Mouse (Mus musculus): ENCODE data around the gene Rag1. TPM values are rescaled to one million over a fixed set of nuclear protein-coding genes. Genes with fewer than 3 reads are reported as not detected.

Rag1 gene
- total and polyA plus RNA-seq, 2 experiments from 2014 or later: 0.11 to 0.37 TPM

DNA sequence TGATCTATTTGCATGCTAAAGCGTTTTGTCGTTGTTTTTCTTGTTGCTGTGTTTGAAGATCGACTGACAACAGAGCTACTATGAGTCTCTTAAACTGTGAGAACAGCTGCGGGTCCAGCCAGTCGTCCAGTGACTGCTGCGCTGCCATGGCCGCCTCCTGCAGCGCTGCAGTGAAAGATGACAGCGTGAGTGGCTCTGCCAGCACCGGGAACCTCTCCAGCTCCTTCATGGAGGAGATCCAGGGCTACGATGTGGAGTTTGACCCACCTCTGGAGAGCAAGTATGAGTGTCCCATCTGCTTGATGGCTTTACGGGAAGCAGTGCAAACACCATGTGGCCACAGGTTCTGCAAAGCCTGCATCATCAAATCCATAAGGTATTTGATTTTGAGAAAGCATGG is 35.1 kb upstream of the Rag1 start:
- H3K9ac ChIP-seq (replicated peaks; ENCODE audit: low read length): no peak overlapping the region
- peak; percentile 35; the same call in 1 of the 2 replicates for ATAC-seq
- H3K9me3 ChIP-seq (ENCODE audit: low read length): no peaks in the 10 kb centered on the region
- WGBS: 67% methylated on average over 12 of the region's 12 CpGs
- H3K4me3 ChIP-seq (ENCODE audit: low read length): no peak overlapping the region
- peak; percentile 37 for DNase-seq (ENCODE audit: low spot score)
- H3K4me2 ChIP-seq (ENCODE audit: low read depth, low read length): no peak overlapping the region
- no peak overlapping the region for H3K27ac ChIP-seq
- no peaks in the 10 kb centered on the region for H3K27me3 ChIP-seq (ENCODE audit: insufficient read depth, low read length)
- 0 out of 2 replicates have a peak, but pooled peaks cover 5% of the 10 kb centered on the region for H3K4me1 ChIP-seq (ENCODE audit: insufficient read depth, low read length)
- peaks cover 6% of the 10 kb centered on the region for H3K36me3 ChIP-seq (ENCODE audit: insufficient read depth, low read length)
- TF ChIP-seq CTCF (IDR thresholded peaks at IDR 0.05; ENCODE audit: low read depth): no peak

- Histone ChIP-seq H3K9ac (replicated peaks; ENCODE audit: low read length) (peak overlapping the region; percentile 88; the same call in 1 of the 2 replicates), H3K4me3 (ENCODE audit: low read length) (peak overlapping the region; percentile 92), H3K27ac (no peak overlapping the region), H3K36me3 (ENCODE audit: insufficient read depth, low read length) (no peaks in the 10 kb centered on the region), H3K4me2 (ENCODE audit: low read depth, low read length) (peak overlapping the region; percentile 64), H3K27me3 (ENCODE audit: insufficient read depth, low read length) (no peaks in the 10 kb centered on the region), H3K4me1 (ENCODE audit: insufficient read depth, low read length) (0 out of 2 replicates have a peak, but pooled peaks cover 9% of the 10 kb centered on the region), H3K9me3 (ENCODE audit: low read length) (no peaks in the 10 kb centered on the region)
- no peak for TF ChIP-seq CTCF (IDR thresholded peaks at IDR 0.05; ENCODE audit: low read depth)
- no peak for ATAC-seq
- DNase-seq (ENCODE audit: low spot score): no peak
- WGBS: under 1% methylated on average over 15 of the region's 15 CpGs
Measured at GRCm38 (mm10) chr2:101679164-101679784, 30.0 kb upstream of the Rag1 start.

- TF ChIP-seq CTCF (IDR thresholded peaks at IDR 0.05; ENCODE audit: low read depth): peak; percentile 75
- ATAC-seq: peak; percentile 93
- H3K36me3 ChIP-seq (ENCODE audit: insufficient read depth, low read length): no peaks in the 10 kb centered on the region
- peak; percentile 87 for DNase-seq (ENCODE audit: low spot score)
- peak within 1 kb of the TSS; percentile 64 for H3K4me2 ChIP-seq (ENCODE audit: low read depth, low read length)
- H3K4me3 ChIP-seq (ENCODE audit: low read length): peak within 1 kb of the TSS; percentile 92
- H3K4me1 ChIP-seq (ENCODE audit: insufficient read depth, low read length): 0 out of 2 replicates have a peak, but pooled peaks cover 9% of the 10 kb centered on the region
- H3K27me3 ChIP-seq (ENCODE audit: insufficient read depth, low read length): no peaks in the 10 kb centered on the region
- peak within 1 kb of the TSS; percentile 5; the same call in 1 of the 2 replicates for H3K27ac ChIP-seq
- peak within 1 kb of the TSS; percentile 88 for H3K9ac ChIP-seq (replicated peaks; ENCODE audit: low read length)
- WGBS: under 1% methylated on average over 58 of the region's 68 CpGs
- no peaks in the 10 kb centered on the region for H3K9me3 ChIP-seq (ENCODE audit: low read length)
Measured at GRCm38 (mm10) chr2:101678236-101679021, 29.1 kb upstream of the Rag1 start, which contains the start of gene Traf6. TSS of gene Traf6 (plus strand) at chr2:101678429.

GRCm38 (mm10) chr2:101673547-101673946 is 24.2 kb upstream of the Rag1 start:
- 64% methylated on average over 3 of the region's 3 CpGs for WGBS
- ATAC-seq (no peak), DNase-seq (ENCODE audit: low spot score) (no peak)
- Histone ChIP-seq H3K36me3 (ENCODE audit: insufficient read depth, low read length) (no peaks in the 10 kb centered on the region), H3K4me3 (ENCODE audit: low read length) (no peak overlapping the region), H3K27me3 (ENCODE audit: insufficient read depth, low read length) (no peaks in the 10 kb centered on the region), H3K9ac (replicated peaks; ENCODE audit: low read length) (no peak overlapping the region), H3K9me3 (ENCODE audit: low read length) (no peaks in the 10 kb centered on the region), H3K4me1 (ENCODE audit: insufficient read depth, low read length) (no peaks in the 10 kb centered on the region), H3K27ac (no peak overlapping the region), H3K4me2 (ENCODE audit: low read depth, low read length) (no peak overlapping the region)
- TF ChIP-seq CTCF (IDR thresholded peaks at IDR 0.05; ENCODE audit: low read depth): no peak

- DNase-seq (ENCODE audit: low spot score): no peak
- no peak for ATAC-seq
- Histone ChIP-seq H3K4me1 (ENCODE audit: insufficient read depth, low read length) (no peaks in the 10 kb centered on the region), H3K9me3 (ENCODE audit: low read length) (no peaks in the 10 kb centered on the region), H3K27ac (no peak overlapping the region), H3K9ac (replicated peaks; ENCODE audit: low read length) (no peak overlapping the region), H3K4me2 (ENCODE audit: low read depth, low read length) (no peak overlapping the region), H3K36me3 (ENCODE audit: insufficient read depth, low read length) (no peaks in the 10 kb centered on the region), H3K4me3 (ENCODE audit: low read length) (no peak overlapping the region), H3K27me3 (ENCODE audit: insufficient read depth, low read length) (no peaks in the 10 kb centered on the region)
- WGBS: 93% methylated on average over 3 of the region's 3 CpGs
- TF ChIP-seq CTCF (IDR thresholded peaks at IDR 0.05; ENCODE audit: low read depth): no peak
Measured at GRCm38 (mm10) chr2:101668751-101669150, 19.4 kb upstream of the Rag1 start.

GRCm38 (mm10) chr2:101665703-101666092 is 16.4 kb upstream of the Rag1 start:
- no peak for DNase-seq (ENCODE audit: low spot score)
- WGBS: 76% methylated on average over 3 of the region's 3 CpGs
- Histone ChIP-seq H3K4me3 (ENCODE audit: low read length) (no peak overlapping the region), H3K4me2 (ENCODE audit: low read depth, low read length) (no peak overlapping the region), H3K27me3 (ENCODE audit: insufficient read depth, low read length) (no peaks in the 10 kb centered on the region), H3K9ac (replicated peaks; ENCODE audit: low read length) (no peak overlapping the region), H3K4me1 (ENCODE audit: insufficient read depth, low read length) (no peaks in the 10 kb centered on the region), H3K27ac (no peak overlapping the region), H3K36me3 (ENCODE audit: insufficient read depth, low read length) (no peaks in the 10 kb centered on the region), H3K9me3 (ENCODE audit: low read length) (no peaks in the 10 kb centered on the region)
- peak; percentile 57 for ATAC-seq
- no peak for TF ChIP-seq CTCF (IDR thresholded peaks at IDR 0.05; ENCODE audit: low read depth)
